Mouse (Mus musculus) splenic B cell, adult 2 months (primary cell): ENCODE results near the gene Maip1.

ENCODE experiments used
- DNase-seq: peaks from one replicate; pipeline ENCODE4 v3.0.0-alpha.2; 2011; ENCODE audit warnings: low read depth, low spot score
- H3K27me3 ChIP-seq: 2 replicates; pipeline ENCODE4 v1.6.1; 2012; ENCODE audit warnings: mild to moderate bottlenecking, low read length, moderate library complexity, mixed read lengths; ENCODE audit not compliant: control insufficient read depth, poor library complexity, insufficient read depth, severe bottlenecking
- H3K36me3 ChIP-seq: 2 replicates; pipeline ENCODE4 v1.6.1; 2012; ENCODE audit warnings: mild to moderate bottlenecking, low read length, moderate library complexity, mixed read lengths; ENCODE audit not compliant: control insufficient read depth, poor library complexity, insufficient read depth, severe bottlenecking

The Maip1 gene

GRCm38 (mm10) chr1:57406187-57407151, at the start of gene Maip1, which contains the start of gene Tyw5:
Gene Maip1 (plus strand): TSS chr1:57406328.
Gene Tyw5 (minus strand): TSS chr1:57407101.
- Histone ChIP-seq H3K36me3 (no peaks in the 10 kb centered on the region), H3K27me3 (no peaks in the 10 kb centered on the region)
- DNase-seq = peak; percentile 80

GRCm38 (mm10) chr1:57358546-57358945, 47.6 kb upstream of the Maip1 start:
- no peaks in the 10 kb centered on the region for H3K36me3 ChIP-seq
- no peak for DNase-seq
- no peaks in the 10 kb centered on the region for H3K27me3 ChIP-seq

GRCm38 (mm10) chr1:57367446-57367845, 38.7 kb upstream of the Maip1 start:
- H3K36me3 ChIP-seq = no peaks in the 10 kb centered on the region
- no peak for DNase-seq
- H3K27me3 ChIP-seq = no peaks in the 10 kb centered on the region

GRCm38 (mm10) chr1:57369111-57369510, 37.0 kb upstream of the Maip1 start:
- no peaks in the 10 kb centered on the region for H3K36me3 ChIP-seq
- DNase-seq = no peak

GRCm38 (mm10) chr1:57370451-57370850, 35.7 kb upstream of the Maip1 start:
- Histone ChIP-seq H3K27me3 (no peaks in the 10 kb centered on the region), H3K36me3 (no peaks in the 10 kb centered on the region)
- peak; percentile 62 for DNase-seq

More at GRCm38 (mm10) chr1:57369111-57369510, 37.0 kb upstream of the Maip1 start:
- H3K27me3 ChIP-seq = no peaks in the 10 kb centered on the region

- no peaks in the 10 kb centered on the region for H3K36me3 ChIP-seq
- peak; percentile 57 for DNase-seq
- H3K27me3 ChIP-seq = no peaks in the 10 kb centered on the region
Measured at GRCm38 (mm10) chr1:57375276-57375675, 30.9 kb upstream of the Maip1 start.

- Histone ChIP-seq H3K27me3 (no peaks in the 10 kb centered on the region), H3K36me3 (no peaks in the 10 kb centered on the region)
- DNase-seq = no peak
Measured at GRCm38 (mm10) chr1:57376806-57377205, 29.3 kb upstream of the Maip1 start.

- DNase-seq = peak; percentile 94
- Histone ChIP-seq H3K27me3 (no peaks in the 10 kb centered on the region), H3K36me3 (no peaks in the 10 kb centered on the region)
Measured at GRCm38 (mm10) chr1:57377376-57378341, 28.5 kb upstream of the Maip1 start, which contains the start of gene 1700066M21Rik. Gene 1700066M21Rik (plus strand): TSS chr1:57377620.

- Histone ChIP-seq H3K36me3 (peaks cover 2% of the 10 kb centered on the region; the same call in 1 of the 2 replicates), H3K27me3 (no peaks in the 10 kb centered on the region)
- no peak for DNase-seq
Measured at GRCm38 (mm10) chr1:57386519-57386918, 19.6 kb upstream of the Maip1 start.

- Histone ChIP-seq H3K27me3 (no peaks in the 10 kb centered on the region), H3K36me3 (peaks cover 2% of the 10 kb centered on the region; the same call in 1 of the 2 replicates)
- DNase-seq = no peak
Measured at GRCm38 (mm10) chr1:57387876-57388275, 18.3 kb upstream of the Maip1 start.

- no peak for DNase-seq
- no peaks in the 10 kb centered on the region for H3K27me3 ChIP-seq
- H3K36me3 ChIP-seq = peaks cover 2% of the 10 kb centered on the region; the same call in 1 of the 2 replicates
Measured at GRCm38 (mm10) chr1:57388402-57389155, 17.5 kb upstream of the Maip1 start.

GRCm38 (mm10) chr1:57390993-57391790, 14.9 kb upstream of the Maip1 start:
- H3K36me3 ChIP-seq = peaks cover 6% of the 10 kb centered on the region; the same call in 1 of the 2 replicates
- no peak for DNase-seq
- no peaks in the 10 kb centered on the region for H3K27me3 ChIP-seq

- Histone ChIP-seq H3K27me3 (no peaks in the 10 kb centered on the region), H3K36me3 (peaks cover 6% of the 10 kb centered on the region; the same call in 1 of the 2 replicates)
- DNase-seq = no peak
Measured at GRCm38 (mm10) chr1:57392417-57392816, 13.7 kb upstream of the Maip1 start.
